Mouse (Mus musculus) left cerebral cortex, postnatal 25 days (tissue): ENCODE measurements around the gene Smco3. TPM values are rescaled to one million over a fixed set of nuclear protein-coding genes. Genes with fewer than 3 reads are reported as not detected.
A peak's percentile ranks its signal among the peaks of the same experiment; 100 is the strongest.

ENCODE experiments used
- DNase-seq, 2 experiments: peaks; one replicate each; pipeline ENCODE4 v3.0.0; 2022; ENCODE audit warnings: low spot score in 2 of 2, mixed read lengths in 1 of 2
- intact Hi-C: fragments of 180-260 bp; cut with DNase I; formaldehyde crosslinking; loops from one replicate; pipeline ENCODE4 v1.15.1; 2025
- total RNA-seq, 2 experiments: library from RNA; stranded (reverse); gene quantifications; 2 replicates each; pipeline ENCODE4 v1.2.3; 2021

Gene Smco3
- total RNA-seq, 2 experiments from 2014 or later, result 4.4 to 5.0 TPM

DNA sequence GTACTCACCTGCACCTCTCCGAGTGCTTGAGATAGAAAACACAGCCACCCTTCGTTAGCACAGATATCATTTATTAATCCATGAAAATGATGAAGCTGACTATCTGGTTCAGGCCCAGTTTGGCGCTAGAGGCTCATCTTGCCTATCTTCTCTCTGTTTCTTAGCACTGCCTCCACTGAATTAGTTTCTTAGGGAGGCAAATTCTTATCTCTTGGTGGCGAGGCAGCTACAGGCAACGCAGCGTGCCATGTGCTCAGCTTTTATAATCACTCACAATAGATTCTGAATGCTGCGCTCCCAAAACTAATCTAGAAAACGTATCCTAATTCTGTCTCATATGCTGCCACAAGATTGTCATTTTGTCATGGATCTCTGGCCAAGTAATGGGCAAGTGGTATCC, 13.1 kb upstream of the Smco3 start:
- intact Hi-C loops, result no loop called here
- DNase-seq, result no peak

DNA sequence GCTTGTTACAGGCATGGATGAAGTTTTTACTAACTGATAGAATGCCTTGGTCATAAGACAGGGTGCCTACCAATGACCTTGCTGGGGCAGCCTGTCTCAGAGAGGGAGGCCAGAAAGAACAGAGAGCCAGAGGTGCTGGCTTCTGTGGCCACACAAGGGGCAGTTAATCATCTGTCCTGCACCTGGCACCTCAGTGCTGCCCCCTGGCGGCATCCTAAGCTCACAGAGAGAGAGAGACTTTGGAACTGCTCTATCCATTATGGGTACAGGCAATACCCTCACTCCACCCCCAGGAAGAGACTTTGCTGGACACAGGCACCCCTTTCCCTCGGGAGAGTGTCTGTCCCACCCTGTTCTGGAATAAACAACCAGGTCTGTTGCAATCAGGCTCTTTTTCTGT, 12.5 kb upstream of the Smco3 start:
- intact Hi-C loops, result no loop called here
- peak in 1 of 2 experiments; percentile 28 for DNase-seq

DNA sequence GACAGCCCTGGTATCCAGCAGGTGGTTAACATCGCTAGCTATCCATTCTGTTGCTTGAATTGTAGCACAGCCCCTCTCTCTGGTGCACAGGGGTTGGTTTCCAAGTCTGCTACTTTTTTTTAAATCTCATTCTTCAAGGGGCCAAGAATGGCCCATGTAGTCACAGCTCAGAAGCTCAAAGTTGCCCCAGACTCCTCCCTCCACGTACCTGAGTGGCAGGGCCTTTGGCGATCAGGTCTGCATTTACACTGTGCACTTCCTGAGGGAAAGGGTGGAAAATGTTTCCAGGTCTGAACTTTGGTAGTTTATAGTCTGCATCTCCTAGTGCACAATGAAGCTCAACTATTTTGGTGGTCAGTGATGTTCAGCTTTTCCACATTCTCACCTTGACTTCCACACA, 12.0 kb upstream of the Smco3 start:
- intact Hi-C loops, result no loop called here
- no peak for DNase-seq

- no peak for DNase-seq
- intact Hi-C loops, result no loop called here
Observed at GRCm38 (mm10) chr6:136845706-136846480, 10.6 kb upstream of the Smco3 start.

DNA sequence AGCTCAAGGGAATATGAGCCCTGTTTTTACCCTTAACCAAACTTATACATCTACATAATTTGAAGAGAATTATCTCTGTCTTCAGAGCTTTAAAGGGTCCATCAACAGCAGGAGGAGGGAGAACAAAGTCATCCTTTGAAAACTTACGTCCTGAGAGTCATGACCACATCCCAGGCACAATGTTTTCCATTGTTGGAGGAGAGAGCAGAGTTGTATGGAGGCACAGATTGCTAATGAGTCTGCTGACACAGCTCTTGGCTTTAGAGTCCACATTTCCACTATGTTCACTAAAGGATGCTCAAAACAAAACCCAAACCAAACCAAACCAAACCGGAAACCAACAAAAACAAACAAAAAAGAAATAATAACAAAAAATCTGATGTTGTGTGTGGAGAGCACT, 9.7 kb upstream of the Smco3 start:
- intact Hi-C loops, result no loop called here
- no peak for DNase-seq

DNA sequence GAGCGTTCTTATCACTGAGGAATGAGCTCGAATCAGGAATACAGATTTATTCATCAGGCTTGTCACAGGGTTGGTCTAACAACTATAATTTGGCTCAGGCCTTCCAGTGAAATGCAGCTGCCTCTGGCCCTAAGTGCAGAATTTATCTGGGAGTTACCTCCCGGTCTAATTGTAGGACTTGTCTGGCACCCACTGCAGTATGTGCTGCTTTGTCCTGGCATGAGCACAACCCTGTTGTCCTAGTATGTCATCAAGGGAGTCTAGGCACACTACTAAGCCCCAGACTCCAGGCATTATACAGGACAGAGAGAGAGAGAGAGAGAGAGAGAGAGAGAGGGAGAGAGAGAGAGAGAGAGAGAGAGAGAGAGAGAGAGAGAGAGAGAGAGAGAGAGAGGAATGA, 2.1 kb upstream of the Smco3 start:
- DNase-seq, result no peak
- intact Hi-C loops, result no loop called here

- intact Hi-C loops, result no loop called here
- DNase-seq, result no peak
Observed at GRCm38 (mm10) chr6:136831712-136832111, 3.5 kb downstream of the Smco3 start.

GRCm38 (mm10) chr6:136828681-136829080, 6.6 kb downstream of the Smco3 start:
- no peak for DNase-seq
- intact Hi-C loops, result no loop called here

DNA sequence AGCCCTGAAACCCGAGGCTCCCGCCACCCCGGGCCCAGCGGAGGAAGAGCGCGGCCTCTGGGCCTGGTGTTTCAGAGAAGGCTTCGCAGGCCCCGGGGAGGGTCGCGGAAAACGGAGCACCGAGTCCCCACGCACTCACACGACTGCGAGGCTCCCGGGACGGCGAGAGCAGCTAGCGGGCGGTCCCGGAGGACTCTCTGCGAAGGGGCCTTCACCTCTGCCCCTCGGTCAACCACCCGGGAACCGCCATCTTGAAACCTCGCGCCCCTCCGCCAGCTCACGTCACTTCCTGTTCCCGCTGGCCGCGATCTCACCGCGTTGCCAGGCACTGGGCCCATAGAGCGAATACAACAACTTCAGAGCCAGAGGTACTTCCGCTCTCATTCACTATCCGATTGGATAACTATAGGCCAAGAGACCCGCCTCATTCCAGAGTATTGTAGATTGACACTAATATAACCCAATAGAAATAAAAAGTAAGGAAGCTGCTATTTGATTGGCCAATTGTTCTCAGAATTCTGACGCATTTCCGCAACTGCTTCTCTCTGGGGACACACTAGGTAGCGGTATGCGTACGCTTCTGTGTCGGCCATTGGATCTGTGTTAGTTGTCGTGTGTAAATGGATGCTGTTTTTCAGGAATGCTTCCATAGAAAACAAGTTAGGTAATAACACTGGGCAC, 7.2 kb downstream of the Smco3 start, which contains the start of gene Wbp11:
Wbp11 (minus strand) TSS at position 353 of the 681 bp plus-strand sequence.
- intact Hi-C loops, result loop anchor here (1.0 kb wide), 1 partner anchor 24 kb away; the partner anchor contains the start of gene Hist4h4
- DNase-seq, result peak; percentile 97 to 99

GRCm38 (mm10) chr6:136827516-136827880, 7.8 kb downstream of the Smco3 start, which contains the start of gene BC049715:
Gene BC049715, plus strand, starts transcription at chr6:136827626.
- DNase-seq, result no peak
- intact Hi-C loops, result loop anchor here (1.0 kb wide), 1 partner anchor 23 kb away; the partner anchor contains the start of gene Hist4h4

- intact Hi-C loops, result loop anchor here (1.0 kb wide), 1 partner anchor 23 kb away; the partner anchor contains the start of gene Hist4h4
- DNase-seq, result no peak
Observed at GRCm38 (mm10) chr6:136827116-136827515, 8.1 kb downstream of the Smco3 start.

DNA sequence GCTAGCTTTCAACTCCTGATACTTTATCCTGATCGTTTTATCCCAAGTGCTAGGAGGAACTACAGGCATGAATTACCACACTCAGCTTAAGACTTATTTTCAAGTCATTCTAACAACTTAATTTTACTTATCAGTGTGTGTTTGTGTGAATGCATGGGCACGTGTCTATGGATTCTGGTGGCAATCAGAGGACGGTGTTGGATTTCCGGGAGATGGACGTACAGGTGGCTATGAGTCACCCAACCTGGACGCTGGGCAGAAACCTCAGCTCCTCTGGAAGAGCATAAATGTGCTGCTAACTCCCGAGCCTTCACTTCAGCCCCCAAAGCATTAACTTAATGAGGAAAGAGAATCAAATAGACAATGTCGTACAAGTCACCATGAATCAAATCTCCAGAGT, 10.3 kb downstream of the Smco3 start:
- intact Hi-C loops, result no loop called here
- DNase-seq, result no peak

GRCm38 (mm10) chr6:136821086-136821485, 14.2 kb downstream of the Smco3 start:
- intact Hi-C loops, result no loop called here

GRCm38 (mm10) chr6:136820381-136820780, 14.9 kb downstream of the Smco3 start:
- DNase-seq, result no peak
- intact Hi-C loops, result no loop called here

More at GRCm38 (mm10) chr6:136821086-136821485, 14.2 kb downstream of the Smco3 start:
- DNase-seq, result no peak

GRCm38 (mm10) chr6:136817549-136817948, 17.7 kb downstream of the Smco3 start:
- intact Hi-C loops, result no loop called here
- DNase-seq, result peak; percentile 84 to 98

DNA sequence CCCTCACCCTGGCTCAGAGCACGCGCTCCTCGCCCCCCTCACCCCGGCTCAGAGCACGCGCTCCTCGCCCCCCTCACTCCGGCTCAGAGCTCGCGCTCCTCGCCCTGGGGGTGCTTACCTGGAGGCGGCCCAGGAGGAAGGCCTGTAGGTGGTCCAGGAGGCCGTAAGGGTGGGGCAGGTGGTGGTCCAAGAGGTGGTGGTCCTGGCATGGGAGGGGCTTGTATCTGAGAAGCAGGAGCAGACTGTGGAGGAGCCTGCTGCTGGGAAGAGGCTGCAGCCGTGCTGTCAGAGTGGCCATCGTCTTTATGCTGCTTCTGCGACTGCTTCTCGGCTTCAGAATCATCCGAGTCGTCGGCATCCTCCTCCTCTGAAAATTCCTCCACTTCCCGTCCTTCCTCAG, 18.4 kb downstream of the Smco3 start:
- DNase-seq, result no peak
- intact Hi-C loops, result no loop called here

GRCm38 (mm10) chr6:136815381-136815780, 19.9 kb downstream of the Smco3 start:
- no peak for DNase-seq

GRCm38 (mm10) chr6:136813117-136813516, 22.1 kb downstream of the Smco3 start:
- intact Hi-C loops, result no loop called here
- peak in 1 of 2 experiments; percentile 60 for DNase-seq

More at GRCm38 (mm10) chr6:136815381-136815780, 19.9 kb downstream of the Smco3 start:
- intact Hi-C loops, result no loop called here

GRCm38 (mm10) chr6:136811196-136811595, 24.1 kb downstream of the Smco3 start:
- no peak for DNase-seq
- intact Hi-C loops, result no loop called here

DNA sequence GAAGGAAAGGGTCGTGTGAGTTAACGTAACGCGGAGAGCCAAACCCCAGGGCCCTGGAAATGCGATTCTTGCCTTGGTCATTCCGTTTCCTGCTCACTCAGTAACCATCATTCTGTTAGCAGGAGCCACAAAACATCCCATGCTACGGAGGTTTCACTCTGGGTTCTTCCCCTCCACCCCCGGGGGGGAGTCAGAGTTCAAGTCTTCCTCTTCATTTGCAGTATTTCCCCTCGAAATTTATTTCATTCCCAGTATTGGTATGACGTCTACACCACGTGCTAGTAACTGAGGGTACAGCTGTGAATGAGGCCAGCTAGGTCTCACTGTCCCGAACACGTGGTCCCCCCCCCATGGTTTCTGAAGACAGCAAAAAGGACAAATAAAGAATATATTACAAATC, 25.6 kb downstream of the Smco3 start:
- DNase-seq, result no peak
- intact Hi-C loops, result loop anchor here (10.0 kb wide), 1 partner anchor 275 kb away; no protein-coding TSS in a partner anchor

DNA sequence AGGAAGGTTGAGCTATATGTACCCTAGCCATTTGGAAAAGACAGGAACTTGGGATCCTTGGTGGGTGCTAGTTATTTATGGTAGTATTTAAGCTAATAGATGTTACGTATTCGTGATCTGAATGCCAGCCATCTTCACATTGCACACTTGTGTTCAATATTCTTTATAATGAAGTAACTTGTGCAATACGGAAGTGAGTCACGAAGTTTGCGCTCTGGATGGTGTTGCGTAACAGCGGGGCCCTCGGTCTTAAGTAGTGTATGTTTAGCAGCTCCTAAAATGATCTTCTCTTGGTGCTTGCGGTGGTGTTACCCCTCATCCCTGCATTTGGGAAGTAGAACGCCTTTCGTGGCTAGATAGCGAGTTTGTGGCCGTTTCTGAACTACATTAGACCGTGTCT, 26.2 kb downstream of the Smco3 start:
- peak; percentile 39 to 68 for DNase-seq
- intact Hi-C loops, result loop anchor here (10.0 kb wide), 1 partner anchor 274 kb away; no protein-coding TSS in a partner anchor
